Mouse (Mus musculus): Measurements from ENCODE around the gene Hvcn1.
A peak's percentile ranks its signal among the peaks of the same experiment; 100 is the strongest.

Hvcn1 gene

GRCm38 (mm10) chr5:122190465-122190864 lies 16.1 kb upstream of the Hvcn1 start:
- H3K4me1 ChIP-seq (replicated peaks; ENCODE audit: low read depth, low read length): peaks cover 62% of the 10 kb centered on the region
- H3K27me3 ChIP-seq (ENCODE audit: insufficient read depth, low read length): no peaks in the 10 kb centered on the region
- no peaks in the 10 kb centered on the region for H3K36me3 ChIP-seq (ENCODE audit: insufficient read depth, low read length)
- H3K9me3 ChIP-seq (ENCODE audit: low read length): peaks cover 1% of the 10 kb centered on the region
- H3K4me3 ChIP-seq (replicated peaks; ENCODE audit: low read length): no peak overlapping the region
- TF ChIP-seq CTCF (conservative IDR thresholded peaks at IDR 0.05; ENCODE audit: low read length) (no peak), POU5F1 (IDR thresholded peaks at IDR 0.05; ENCODE audit: borderline replicate concordance, low read length) (no peak), NANOG (IDR thresholded peaks at IDR 0.05; ENCODE audit: borderline replicate concordance, low read length) (no peak)

GRCm38 (mm10) chr5:122191269-122192063 lies 15.1 kb upstream of the Hvcn1 start:
- H3K27me3 ChIP-seq (ENCODE audit: insufficient read depth, low read length): no peaks in the 10 kb centered on the region
- no peak overlapping the region for H3K4me3 ChIP-seq (replicated peaks; ENCODE audit: low read length)
- no peaks in the 10 kb centered on the region for H3K9me3 ChIP-seq (ENCODE audit: low read length)
- H3K36me3 ChIP-seq (ENCODE audit: insufficient read depth, low read length): no peaks in the 10 kb centered on the region
- TF ChIP-seq NANOG (IDR thresholded peaks at IDR 0.05; ENCODE audit: borderline replicate concordance, low read length) (no peak), POU5F1 (IDR thresholded peaks at IDR 0.05; ENCODE audit: borderline replicate concordance, low read length) (peak; percentile 80; the same call in 1 of the 2 replicates), CTCF (conservative IDR thresholded peaks at IDR 0.05; ENCODE audit: low read length) (no peak)
- H3K4me1 ChIP-seq (replicated peaks; ENCODE audit: low read depth, low read length): peaks cover 57% of the 10 kb centered on the region

- TF ChIP-seq NANOG (IDR thresholded peaks at IDR 0.05; ENCODE audit: borderline replicate concordance, low read length): no peak
- no peak for TF ChIP-seq CTCF (conservative IDR thresholded peaks at IDR 0.05; ENCODE audit: low read length)
- no peak for TF ChIP-seq POU5F1 (IDR thresholded peaks at IDR 0.05; ENCODE audit: borderline replicate concordance, low read length)
- Histone ChIP-seq H3K9me3 (ENCODE audit: low read length) (no peaks in the 10 kb centered on the region), H3K4me3 (replicated peaks; ENCODE audit: low read length) (no peak overlapping the region), H3K27me3 (ENCODE audit: insufficient read depth, low read length) (no peaks in the 10 kb centered on the region), H3K4me1 (replicated peaks; ENCODE audit: low read depth, low read length) (peaks cover 48% of the 10 kb centered on the region), H3K36me3 (ENCODE audit: insufficient read depth, low read length) (no peaks in the 10 kb centered on the region)
Observed at GRCm38 (mm10) chr5:122192347-122192746, 14.3 kb upstream of the Hvcn1 start.

- peaks cover 10% of the 10 kb centered on the region; the same call in 1 of the 2 replicates for H3K9me3 ChIP-seq (ENCODE audit: low read length)
- peaks cover 22% of the 10 kb centered on the region for H3K36me3 ChIP-seq (ENCODE audit: insufficient read depth, low read length)
- TF ChIP-seq POU5F1 (IDR thresholded peaks at IDR 0.05; ENCODE audit: borderline replicate concordance, low read length): no peak
- no peak for TF ChIP-seq NANOG (IDR thresholded peaks at IDR 0.05; ENCODE audit: borderline replicate concordance, low read length)
- no peak for TF ChIP-seq CTCF (conservative IDR thresholded peaks at IDR 0.05; ENCODE audit: low read length)
- H3K27me3 ChIP-seq (ENCODE audit: insufficient read depth, low read length): no peaks in the 10 kb centered on the region
- H3K4me3 ChIP-seq (replicated peaks; ENCODE audit: low read length): no peak overlapping the region
- H3K4me1 ChIP-seq (replicated peaks; ENCODE audit: low read depth, low read length): peaks cover 50% of the 10 kb centered on the region
Observed at GRCm38 (mm10) chr5:122200872-122201271, 5.7 kb upstream of the Hvcn1 start.

GRCm38 (mm10) chr5:122201904-122202303 lies 4.7 kb upstream of the Hvcn1 start:
- TF ChIP-seq CTCF (conservative IDR thresholded peaks at IDR 0.05; ENCODE audit: low read length) (no peak), NANOG (IDR thresholded peaks at IDR 0.05; ENCODE audit: borderline replicate concordance, low read length) (no peak), POU5F1 (IDR thresholded peaks at IDR 0.05; ENCODE audit: borderline replicate concordance, low read length) (no peak)
- H3K4me3 ChIP-seq (replicated peaks; ENCODE audit: low read length): no peak overlapping the region
- peaks cover 10% of the 10 kb centered on the region; the same call in 1 of the 2 replicates for H3K9me3 ChIP-seq (ENCODE audit: low read length)
- peaks cover 22% of the 10 kb centered on the region for H3K36me3 ChIP-seq (ENCODE audit: insufficient read depth, low read length)
- H3K4me1 ChIP-seq (replicated peaks; ENCODE audit: low read depth, low read length): peaks cover 54% of the 10 kb centered on the region
- no peaks in the 10 kb centered on the region for H3K27me3 ChIP-seq (ENCODE audit: insufficient read depth, low read length)

GRCm38 (mm10) chr5:122204180-122204579 lies 2.4 kb upstream of the Hvcn1 start:
- peaks cover 33% of the 10 kb centered on the region for H3K36me3 ChIP-seq (ENCODE audit: insufficient read depth, low read length)
- H3K4me3 ChIP-seq (replicated peaks; ENCODE audit: low read length): peak overlapping the region; percentile 90; the same call in 1 of the 2 replicates
- peaks cover 10% of the 10 kb centered on the region; the same call in 1 of the 2 replicates for H3K9me3 ChIP-seq (ENCODE audit: low read length)
- no peaks in the 10 kb centered on the region for H3K27me3 ChIP-seq (ENCODE audit: insufficient read depth, low read length)
- peaks cover 75% of the 10 kb centered on the region for H3K4me1 ChIP-seq (replicated peaks; ENCODE audit: low read depth, low read length)
- no peak for TF ChIP-seq CTCF (conservative IDR thresholded peaks at IDR 0.05; ENCODE audit: low read length)

DNA sequence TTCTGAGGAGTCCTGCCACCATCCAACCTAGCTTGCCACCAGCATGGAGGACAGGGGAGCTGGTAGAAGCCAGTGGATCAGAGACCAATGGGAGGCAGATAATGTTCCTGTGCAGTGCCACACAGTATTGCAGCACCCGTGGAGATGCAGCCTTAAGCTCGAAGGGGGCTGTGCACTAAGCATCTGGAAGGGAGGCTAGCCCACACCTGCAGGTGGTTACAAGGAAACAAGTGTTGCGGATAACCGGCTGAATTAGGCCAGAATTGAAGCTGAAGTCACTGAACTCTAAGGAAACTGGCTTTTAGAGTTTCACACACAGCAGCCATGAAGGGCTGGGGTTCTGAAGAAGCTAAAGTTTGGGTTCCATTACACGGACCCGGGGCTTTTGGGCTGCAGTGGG lies 2.3 kb downstream of the Hvcn1 start:
- no peaks in the 10 kb centered on the region for H3K9me3 ChIP-seq (ENCODE audit: low read length)
- H3K27me3 ChIP-seq (ENCODE audit: insufficient read depth, low read length): no peaks in the 10 kb centered on the region
- H3K4me3 ChIP-seq (replicated peaks; ENCODE audit: low read length): peak overlapping the region; percentile 79
- peaks cover 43% of the 10 kb centered on the region for H3K36me3 ChIP-seq (ENCODE audit: insufficient read depth, low read length)
- no peak for TF ChIP-seq CTCF (conservative IDR thresholded peaks at IDR 0.05; ENCODE audit: low read length)
- no peak for TF ChIP-seq NANOG (IDR thresholded peaks at IDR 0.05; ENCODE audit: borderline replicate concordance, low read length)
- no peak for TF ChIP-seq POU5F1 (IDR thresholded peaks at IDR 0.05; ENCODE audit: borderline replicate concordance, low read length)
- H3K4me1 ChIP-seq (replicated peaks; ENCODE audit: low read depth, low read length): peaks cover 79% of the 10 kb centered on the region

DNA sequence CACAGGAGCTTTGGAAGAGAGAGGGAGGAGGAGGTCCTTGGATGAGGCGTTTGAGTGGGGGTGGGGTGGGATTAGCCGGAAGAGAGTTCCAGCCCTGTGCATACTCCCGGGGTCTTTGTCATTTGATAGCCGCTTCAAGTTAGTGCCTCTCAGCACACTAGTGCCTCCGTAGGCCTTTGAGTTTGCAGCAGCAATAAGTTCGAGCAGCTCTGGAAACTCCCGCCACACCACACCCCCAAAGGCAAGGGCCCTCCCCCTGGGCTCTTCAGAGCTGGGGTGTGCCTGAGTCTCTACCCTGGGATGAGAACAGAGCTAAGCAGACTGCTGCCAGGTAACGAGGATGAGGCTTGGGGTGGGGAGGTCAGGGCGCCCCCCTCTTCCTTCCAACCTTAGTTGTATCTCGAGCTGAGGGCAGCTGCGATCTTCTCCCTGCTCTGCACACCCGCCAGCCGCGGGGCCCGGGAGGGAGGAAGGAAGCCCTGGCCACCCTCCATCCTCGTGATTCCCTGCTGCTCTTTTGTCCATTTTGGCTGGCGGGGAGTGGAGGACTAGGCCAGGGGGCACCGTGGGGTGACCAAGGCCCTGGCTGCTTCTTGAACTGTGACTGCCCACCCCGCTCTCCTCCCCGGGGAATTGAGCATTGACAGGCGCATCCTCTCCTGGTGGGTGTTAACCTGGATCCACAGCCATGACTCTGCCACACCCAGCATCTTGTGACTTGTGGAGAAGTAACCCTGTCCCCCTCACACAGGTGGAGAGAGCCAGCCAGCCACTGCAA lies 3.2 kb downstream of the Hvcn1 start:
- H3K9me3 ChIP-seq (ENCODE audit: low read length): no peaks in the 10 kb centered on the region
- H3K4me3 ChIP-seq (replicated peaks; ENCODE audit: low read length): peak overlapping the region; percentile 79
- H3K4me1 ChIP-seq (replicated peaks; ENCODE audit: low read depth, low read length): peaks cover 70% of the 10 kb centered on the region
- H3K36me3 ChIP-seq (ENCODE audit: insufficient read depth, low read length): peaks cover 41% of the 10 kb centered on the region
- H3K27me3 ChIP-seq (ENCODE audit: insufficient read depth, low read length): no peaks in the 10 kb centered on the region
- TF ChIP-seq POU5F1 (IDR thresholded peaks at IDR 0.05; ENCODE audit: borderline replicate concordance, low read length) (no peak), NANOG (IDR thresholded peaks at IDR 0.05; ENCODE audit: borderline replicate concordance, low read length) (no peak), CTCF (conservative IDR thresholded peaks at IDR 0.05; ENCODE audit: low read length) (no peak)
